Mouse (Mus musculus): ENCODE data around the gene Vmn1r168.
"Not testable (repeated sequence)": the region's sequence is repeated elsewhere in the genome, so short reads cannot be mapped to it uniquely, and the experiment has no call there.

Gene Vmn1r168

DNA sequence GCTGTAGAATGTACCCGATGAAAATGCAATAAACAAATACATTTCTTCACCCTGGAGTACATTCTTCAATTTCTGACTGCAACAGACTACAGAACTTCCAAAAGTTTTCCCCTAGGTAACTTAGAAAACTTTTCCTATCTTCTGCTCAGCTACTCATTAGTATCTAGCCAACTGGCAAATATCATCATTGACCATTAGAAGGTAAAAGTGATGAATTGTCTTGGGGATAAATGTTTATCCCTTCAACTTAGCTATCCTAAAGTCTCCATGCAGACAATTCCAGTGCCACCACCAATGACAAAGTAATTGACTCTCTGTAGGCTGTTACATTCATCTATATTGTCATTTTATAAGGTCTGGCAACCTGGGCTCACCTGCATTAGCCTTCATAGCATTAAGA, at the start of gene Vmn1r168:
Vmn1r168 (plus strand) TSS at position 301 of the 400 bp plus-strand sequence.
- not testable (repeated sequence) for DNase-seq (ENCODE audit: low spot score)

DNA sequence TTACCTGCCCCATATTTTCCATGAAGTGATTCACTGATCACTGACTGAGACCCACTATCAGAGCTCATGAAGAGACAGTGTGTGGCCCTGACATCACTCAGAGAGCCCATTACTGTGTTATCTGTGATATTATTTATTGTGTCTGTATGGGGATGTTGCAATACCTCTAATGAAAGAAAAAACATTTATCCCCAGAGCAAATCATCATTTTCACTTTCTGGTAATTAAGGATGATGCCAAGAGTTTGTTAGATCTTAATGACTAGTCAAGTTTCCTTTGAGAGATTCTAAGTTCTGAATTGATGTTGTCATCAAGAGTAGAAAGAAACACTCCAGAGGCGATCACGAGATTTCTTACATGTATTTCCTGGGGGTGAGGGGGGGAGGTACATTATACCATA, 32.4 kb upstream of the Vmn1r168 start, which contains the start of gene Vmn1r167:
Vmn1r167 (minus strand) TSS at position 101 of the 400 bp plus-strand sequence.
- not testable (repeated sequence) for DNase-seq (ENCODE audit: low spot score)

DNA sequence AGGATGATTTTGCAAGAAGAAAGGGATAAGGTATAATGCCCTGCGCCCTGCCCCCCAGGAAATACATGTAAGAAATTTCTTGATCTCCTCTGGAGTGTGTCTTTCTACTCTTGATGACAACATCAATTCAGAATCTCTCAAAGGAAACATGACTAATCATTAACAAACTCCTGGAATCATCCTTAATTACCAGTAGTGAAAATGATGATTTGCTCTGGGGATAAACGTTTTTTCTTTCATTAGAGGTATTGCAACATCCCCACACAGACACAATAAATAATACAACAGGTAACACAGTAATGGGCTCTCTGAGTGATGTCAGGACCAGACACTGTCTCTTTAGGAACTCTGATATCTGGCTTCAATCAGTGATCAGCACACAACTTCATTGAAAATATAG, 35.7 kb downstream of the Vmn1r168 start, which contains the start of gene Vmn1r169:
Vmn1r169 (plus strand) TSS at position 301 of the 400 bp plus-strand sequence.
- not testable (repeated sequence) for DNase-seq (ENCODE audit: low spot score)

All from layer of hippocampus, adult 11-12 months (tissue).